Mouse (Mus musculus) c-Kit-positive CD71-positive TER-119-negative erythroid progenitor cells, embryonic 14.5 days (primary cell): Measurements from ENCODE around the gene Shroom2.
A peak's percentile ranks its signal among the peaks of the same experiment; 100 is the strongest.

Experiments
- DNase-seq: peaks from one replicate; pipeline ENCODE4 v3.0.0-alpha.2; 2013; ENCODE audit warnings: low read depth

The Shroom2 gene

DNA sequence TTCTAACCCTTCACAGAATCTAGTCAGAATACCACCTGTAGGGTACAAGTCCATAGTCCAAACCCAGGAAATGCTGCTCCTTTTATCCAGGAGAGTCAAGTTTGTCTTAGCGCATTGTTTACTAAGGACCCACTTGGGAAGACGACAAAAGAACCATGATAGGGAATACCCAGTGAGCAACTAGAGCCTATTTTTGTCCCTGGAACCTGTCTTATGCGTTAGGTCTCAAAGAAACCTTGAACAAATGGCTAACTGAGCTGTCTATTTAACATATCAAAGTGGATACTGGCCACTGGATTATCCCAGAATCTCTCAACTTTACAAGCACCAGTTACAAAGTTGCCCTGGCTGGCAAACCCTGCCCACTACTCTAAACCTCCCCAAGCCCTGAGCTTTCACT, 67.6 kb downstream of the Shroom2 start:
- no peak for DNase-seq

DNA sequence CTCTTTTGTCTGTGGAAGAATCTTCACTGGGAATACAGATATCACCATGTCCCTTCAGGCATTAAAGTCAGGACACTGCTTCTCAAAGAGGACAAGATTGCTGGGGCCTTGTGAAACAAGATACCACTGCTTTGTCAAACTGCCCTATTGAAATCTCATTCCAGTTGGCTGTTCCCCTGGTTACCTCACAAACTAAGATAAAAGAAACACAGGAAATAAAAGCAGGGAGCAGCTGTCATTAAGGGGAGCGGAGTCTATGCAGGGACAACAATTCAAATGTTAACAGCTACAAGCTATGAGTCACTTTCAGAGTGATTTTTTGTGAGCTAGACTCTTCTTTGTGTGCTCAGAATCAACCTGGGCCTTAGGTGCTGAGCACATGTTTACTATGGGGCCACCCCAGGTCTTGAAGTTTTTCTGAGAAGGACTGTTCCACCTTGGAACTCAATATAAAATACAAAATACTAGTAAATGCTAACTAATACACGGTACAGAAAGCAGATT, 78.4 kb downstream of the Shroom2 start:
- DNase-seq: no peak

DNA sequence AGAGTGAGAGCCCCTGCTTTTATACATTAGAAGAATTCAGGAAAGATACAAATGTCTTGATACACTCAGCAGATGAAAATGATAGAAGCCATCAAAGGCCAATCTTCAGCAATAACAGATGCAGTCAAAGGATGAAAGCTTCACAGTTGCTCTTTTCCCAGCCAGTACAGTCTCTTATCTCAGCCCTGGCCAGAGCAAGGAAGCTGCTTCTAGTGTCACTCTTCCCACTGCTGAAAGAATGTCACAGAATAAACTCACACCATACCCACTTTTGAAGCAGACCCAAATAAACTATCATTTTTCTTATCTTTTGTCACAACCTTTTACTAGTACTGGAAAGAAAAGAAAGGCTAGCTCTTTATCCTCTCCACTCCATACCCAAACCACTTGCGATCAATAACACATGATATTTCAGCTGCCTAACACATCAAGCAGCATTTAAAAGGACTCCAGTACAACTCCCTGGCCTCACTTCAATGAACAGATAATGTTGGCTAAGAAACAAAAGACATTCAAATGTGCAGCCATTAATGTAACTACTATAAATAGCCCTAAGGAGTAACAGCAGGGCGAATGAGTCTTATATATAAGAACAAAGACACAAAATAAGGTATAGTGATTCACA, 90.0 kb downstream of the Shroom2 start:
- DNase-seq: no peak

DNA sequence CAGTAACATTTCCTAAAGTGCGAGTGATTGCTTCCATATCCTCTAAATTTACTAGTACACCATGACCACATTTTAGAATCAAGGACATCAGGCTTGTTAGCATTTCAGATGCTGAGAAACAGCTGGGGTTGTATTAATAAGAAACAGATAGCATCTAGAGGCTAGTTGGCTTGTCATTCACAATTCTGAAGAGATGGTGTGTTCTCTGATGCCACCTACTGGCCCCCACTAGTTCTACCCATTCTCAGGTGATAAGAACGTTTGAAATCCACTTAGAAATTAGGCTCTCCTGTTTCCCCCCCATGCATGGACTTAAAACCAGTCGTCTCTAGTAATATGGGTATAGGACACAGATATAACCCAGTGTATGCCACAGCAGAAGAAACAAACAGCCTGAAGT, 92.9 kb downstream of the Shroom2 start:
- peak; percentile 1 for DNase-seq

DNA sequence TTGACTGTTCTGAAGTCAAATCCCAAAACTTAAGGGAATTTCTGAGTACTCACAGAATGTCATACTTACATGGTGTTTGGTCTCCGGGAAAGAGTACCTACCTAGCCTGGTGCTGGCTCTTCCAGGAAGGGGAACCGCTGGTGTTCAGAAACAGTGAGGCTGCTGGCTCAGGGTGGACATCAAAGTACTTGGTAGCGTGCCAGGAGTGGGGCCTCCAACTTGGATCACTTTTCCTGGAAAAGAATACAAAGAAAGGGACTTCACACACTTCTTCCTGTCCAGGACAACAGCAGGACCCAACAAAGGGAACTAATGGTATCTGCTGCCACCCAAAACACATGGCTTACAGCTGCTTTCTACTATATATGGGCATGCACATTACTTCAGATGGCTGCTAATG, 95.8 kb downstream of the Shroom2 start:
- no peak for DNase-seq

DNA sequence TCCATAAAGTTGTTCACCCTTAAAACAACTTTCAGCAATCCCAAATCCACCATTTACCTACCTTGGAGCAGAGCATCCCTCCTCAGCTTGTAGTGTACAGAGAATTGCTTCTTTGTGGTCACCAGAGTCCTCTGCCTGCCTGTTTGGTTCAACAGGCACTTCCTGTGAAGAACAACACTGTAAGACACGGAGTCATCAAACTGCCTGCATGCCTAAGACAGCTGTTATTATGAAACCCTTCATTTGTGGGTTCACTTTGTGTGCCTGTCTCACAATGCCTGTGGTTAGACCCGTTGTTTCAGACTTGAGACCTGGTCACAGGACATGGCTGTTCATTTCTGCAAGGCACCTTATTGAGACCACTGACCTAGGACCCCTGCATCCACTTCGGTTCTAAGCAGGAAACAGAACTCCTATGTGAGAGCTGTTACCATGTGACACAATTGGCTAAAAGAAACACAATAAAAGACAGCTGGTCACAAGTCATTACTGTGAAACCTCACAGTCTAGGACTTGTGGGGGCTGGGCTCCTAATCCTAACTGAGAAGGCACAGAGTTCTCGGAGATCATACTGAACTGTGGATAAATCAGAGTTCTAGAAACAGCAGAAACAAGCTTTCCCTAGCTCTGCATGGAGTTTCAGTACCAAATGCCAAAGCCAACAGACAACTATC, 111.8 kb downstream of the Shroom2 start:
- DNase-seq: no peak

DNA sequence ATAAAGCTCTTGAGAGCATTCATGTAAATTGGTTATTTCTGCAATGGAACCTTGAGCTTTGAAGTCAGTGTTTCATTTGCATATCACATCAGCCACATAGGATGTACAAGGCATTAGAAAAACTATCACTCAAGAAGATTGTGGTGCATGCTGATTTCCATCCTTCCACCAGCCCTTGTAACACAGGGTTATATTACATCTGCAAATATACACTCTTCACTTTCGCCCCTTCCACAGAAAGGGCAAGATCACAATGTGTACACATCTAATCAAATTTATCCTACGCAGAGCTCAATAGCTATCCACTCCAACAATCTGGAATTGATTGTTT, 112.7 kb downstream of the Shroom2 start:
- DNase-seq: no peak

DNA sequence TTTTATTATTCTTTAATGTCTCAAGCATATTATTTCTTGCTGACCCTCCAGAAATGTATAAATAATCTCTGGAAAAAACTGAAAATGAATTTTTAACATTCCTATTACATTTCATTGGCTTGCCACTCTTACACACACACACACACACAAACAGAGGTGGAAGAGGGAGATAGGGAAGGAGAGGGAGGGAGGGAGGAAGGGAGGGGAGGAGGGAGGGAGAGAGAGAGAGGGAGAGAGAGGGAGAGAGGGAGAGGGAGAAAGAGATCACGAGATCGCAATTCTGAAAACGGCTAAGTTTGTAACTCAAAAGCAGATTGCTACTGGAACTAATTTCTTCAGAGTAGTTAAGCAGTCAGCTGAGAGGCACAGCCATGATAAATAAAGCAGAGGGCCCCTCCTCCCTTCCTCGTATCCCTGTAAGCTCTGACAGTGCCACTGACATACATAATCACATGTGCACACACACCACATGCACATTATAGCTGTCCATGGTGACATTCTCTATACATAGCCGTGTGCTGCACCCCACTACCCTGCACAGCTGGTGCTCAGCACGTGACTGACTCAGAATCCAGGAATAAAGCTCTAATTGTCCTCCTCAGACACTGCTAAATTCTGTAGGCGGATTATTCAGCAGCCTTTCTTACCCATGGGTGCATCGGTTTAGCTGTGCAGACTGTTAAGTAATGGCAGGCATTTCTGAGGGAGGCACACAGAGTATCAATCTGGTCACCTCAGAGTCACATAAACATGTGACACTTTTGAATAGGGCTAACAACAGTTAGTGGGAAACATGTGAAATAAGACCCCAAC, 113.3 kb downstream of the Shroom2 start:
- DNase-seq: no peak

DNA sequence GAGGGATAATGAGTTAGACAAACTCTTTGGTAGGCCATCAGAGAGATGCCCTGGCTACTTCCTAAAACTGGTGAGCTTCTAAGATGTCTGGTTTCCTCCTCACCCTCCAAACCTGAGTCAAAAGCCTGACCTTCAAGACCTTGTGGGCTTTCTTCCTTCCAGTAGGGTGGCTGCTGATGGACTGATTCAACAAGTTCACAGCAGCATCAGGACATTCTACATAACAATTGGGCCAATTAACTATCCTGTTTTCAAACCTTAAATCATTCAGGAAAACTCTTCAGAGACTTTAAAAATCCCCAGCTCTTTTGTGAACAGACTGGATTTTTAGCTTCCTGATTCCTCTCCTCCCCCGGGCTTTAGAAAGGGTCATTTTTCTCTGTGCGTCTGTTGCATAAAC, 116.6 kb downstream of the Shroom2 start:
- DNase-seq: no peak

DNA sequence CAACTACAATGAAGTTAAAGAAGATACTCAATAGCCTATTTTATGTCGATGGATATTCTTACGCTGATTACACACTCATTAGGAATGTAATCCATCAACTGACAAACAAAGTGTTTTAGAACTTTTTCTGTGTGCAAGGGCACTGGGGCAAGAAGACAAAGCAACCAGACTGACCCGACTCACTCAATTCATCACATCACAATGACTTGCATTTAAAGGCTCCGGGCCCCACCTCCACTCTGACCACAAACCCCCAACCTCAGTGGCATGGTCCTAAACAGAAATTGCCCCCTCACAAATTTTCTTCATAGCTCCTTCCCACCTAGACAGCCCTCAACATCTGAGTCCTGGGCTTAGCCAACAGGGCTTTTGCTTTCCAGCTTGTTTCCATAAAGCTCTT, 124.4 kb downstream of the Shroom2 start:
- no peak for DNase-seq

DNA sequence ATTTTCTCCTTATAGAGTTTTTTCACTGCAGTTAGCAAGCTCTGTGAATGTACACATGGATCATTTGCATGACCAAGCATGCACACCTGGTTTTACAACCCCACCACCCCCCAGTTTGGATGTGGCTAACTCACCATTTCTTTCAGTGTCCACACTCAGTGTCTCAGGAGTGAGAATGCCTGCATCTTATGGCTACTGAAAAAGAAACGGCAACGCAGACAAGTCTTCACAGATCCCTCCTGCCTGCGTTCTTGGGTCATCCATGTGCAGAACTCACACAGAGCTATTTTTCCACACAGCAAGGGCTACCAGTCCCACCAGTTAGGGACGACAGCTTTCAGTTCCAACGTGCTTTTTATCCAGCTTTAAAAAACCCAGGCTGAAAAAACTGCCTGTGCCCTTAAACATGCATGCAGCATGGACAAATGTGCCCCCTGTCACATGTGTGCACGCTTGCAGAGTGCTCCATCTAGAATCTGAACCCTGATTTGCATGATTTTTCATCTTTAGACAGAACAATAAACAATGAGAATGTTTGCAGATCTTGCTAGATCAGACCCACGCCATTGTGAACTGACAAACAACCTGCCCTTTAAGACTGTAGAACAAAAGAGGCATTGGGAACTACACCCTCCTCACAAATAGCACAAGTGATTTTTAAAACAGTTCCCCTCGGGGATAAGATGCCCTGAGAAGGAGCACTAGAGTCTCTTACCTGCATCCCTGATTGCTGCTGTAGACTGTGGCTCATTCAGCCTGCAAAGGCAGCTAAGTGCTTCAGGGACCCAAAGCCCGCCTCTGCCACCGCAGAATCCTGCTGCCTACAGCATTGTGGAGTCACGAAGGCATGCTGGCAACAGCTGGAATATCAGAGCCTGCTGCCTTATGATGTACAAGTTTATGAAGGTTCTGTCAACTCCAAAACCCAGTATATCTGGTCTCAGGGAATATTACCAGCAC, 125.3 kb downstream of the Shroom2 start:
- DNase-seq: no peak

DNA sequence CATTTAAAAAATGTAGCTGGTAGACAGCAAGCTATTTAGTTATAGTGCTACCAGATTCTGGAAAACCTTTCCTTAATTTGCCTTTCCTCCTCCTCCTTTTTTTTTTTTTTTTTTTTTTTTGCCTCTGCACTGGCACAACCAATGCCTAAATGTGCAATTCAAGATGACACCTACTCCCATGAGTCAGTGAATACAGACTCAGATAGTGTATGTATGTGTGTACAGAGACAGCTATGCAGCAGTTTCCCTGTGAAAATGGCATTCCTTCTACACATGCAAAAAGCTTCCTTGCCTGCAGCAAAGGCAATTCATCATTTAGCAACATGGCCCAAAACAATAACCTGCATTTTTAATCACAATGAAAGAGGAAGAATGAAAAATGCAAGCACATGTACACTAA, 126.1 kb downstream of the Shroom2 start:
- DNase-seq: no peak

DNA sequence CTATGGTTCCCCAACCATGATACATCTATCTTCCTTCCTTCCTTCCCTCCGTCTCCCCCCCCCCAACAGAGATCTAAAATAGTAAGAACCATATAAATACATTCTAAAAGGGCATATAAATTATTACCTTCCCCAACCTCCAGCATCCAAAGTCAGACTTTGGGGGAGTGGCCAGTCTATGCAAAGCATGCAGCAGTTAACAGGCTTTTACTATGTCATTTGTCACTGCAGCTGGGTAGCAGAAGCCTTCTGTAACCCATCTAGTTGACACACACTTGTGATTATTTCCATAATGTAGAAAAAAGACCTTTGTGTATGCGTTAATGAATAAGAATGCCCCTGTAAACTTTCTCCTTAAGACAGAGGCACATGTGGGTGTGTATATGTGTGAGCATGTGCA, 126.6 kb downstream of the Shroom2 start:
- DNase-seq: no peak

DNA sequence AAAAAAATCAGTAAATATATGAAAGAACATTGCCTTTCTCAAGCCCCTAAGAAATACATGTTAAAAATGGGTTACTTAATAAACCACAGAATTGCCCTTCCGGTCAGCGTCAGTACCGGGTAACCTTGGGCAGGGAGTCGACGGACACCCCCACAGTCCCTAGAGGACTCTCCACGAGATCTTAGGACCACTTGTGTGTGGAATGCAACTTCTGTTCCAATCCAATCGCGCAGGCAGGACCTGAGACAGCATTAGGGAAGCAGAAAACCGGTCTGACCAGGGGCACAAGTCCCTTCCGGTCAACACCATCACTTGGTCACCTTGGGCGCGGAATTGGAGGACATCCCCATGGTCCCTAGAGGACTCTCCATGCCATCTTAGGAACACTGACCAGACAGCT, 133.9 kb downstream of the Shroom2 start:
- no peak for DNase-seq

DNA sequence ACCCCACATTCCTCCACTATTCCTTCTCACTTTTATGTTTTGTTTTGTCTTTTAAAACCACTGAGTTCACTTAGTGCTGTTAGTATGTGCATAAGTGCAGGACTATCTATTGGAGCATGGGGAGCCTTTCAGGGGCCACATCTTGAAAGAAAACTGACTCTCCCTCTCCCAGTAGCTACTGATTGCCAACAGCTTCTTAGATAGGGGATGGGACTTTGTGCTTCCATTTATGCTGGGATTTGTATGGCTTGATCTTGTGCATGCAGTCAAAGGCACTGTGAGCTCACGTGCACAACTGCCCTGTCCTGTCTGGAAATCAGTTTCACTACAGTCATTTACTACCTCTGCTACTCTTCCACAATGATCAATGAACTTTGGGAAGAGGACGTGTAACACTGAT, 147.9 kb downstream of the Shroom2 start:
- DNase-seq: no peak

DNA sequence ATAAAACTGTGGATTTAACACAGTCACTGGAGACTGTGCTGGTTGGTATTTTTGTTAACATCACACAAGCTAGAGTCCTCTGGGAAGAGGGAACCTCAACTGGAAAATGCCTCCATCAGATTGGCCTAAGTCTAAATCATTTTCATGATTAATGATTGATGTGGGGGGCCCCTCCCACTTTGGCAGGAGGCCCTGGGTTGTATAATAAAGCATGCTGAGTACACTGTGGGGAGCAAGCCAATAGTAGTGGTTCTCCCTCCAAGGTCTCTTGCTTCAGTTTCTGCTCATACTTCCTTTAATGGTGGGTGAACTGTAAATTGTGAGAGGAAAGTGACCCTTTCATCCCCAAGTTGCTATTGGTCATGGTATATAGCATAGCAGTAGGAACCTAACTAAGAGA, 148.3 kb downstream of the Shroom2 start:
- no peak for DNase-seq

DNA sequence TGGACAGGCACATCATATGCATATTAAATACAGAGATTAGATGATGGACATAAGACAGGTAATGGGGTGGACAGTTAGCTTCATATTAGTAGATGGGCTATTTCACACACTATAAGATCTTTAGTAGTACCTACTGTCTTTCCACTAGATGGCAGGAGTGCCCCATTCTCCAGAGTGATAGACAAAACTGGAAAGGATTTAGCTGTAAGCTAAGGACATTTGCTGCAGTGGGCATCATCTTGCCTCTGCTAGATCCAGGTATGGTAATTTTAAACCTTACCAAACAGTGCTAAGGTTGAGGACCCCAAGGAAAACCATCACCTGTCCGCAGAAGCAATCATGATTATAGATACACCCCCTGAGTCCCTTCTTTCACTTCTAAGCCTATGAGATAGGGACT, 150.8 kb downstream of the Shroom2 start:
- no peak for DNase-seq

DNA sequence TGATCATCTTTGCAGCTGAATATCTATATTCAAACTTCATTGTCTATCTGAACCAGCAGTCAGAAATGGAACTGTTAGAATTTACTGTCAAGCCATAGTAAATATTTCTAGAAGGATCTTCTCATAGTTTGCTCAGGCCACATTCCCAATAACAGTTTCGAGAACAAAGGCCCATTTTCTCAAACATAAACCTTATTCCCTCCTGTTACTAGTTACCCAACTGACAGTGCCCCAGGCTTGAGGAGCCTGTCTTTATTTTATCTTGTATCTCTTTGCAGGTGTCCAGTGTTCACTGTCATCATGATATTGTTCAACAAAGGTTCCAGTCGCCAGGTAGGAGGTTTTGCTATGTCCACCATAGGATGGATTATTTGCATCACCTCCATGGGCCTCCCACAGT, 206.2 kb downstream of the Shroom2 start, which contains the start of gene Cldn34a:
Gene Cldn34a (plus strand): TSS at position 301 of the 400 bp plus-strand sequence.
- no peak for DNase-seq
